Mouse (Mus musculus): ENCODE data around the gene Zdhhc14.

Gene Zdhhc14

DNA sequence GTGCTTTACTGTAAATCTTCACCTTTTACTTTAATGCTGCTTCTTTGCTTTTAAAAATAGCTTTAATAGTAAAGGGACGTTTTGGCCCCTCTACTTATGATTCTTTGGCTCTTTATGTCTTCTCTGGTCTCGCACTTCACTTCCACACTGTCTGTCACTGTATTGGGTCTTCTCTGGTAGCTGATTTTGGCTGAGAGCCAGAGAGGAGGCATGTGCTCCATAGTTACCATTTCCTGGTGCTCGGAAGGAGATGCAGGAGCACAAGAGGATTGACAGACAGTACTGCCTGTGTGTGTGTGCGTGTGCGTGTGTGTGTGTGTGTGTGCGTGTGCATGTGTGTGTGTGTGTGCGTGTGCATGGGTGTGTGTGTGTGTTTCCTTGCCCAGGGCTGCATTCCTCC is 14.2 kb downstream of the Zdhhc14 start:
- no peak for DNase-seq

DNA sequence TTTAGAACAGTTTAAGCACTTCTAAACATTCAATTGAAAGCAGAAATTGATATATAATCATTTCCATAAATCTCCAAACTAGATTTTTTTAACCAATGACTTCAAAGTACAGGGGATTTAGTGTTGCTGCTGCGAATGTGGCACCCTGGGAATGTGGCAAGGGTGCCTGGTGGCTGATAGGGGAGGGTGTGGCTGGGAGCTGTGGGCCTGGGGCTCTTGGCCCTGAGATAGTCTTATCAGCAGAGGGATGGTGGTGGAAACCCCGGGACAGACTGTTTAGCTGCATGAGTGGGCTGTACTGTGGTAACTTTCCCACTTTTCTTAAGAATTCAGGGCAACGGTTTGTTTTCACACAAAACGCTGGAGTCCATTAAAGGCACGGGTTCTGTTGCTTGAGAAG is 14.6 kb downstream of the Zdhhc14 start:
- DNase-seq, result no peak

DNA sequence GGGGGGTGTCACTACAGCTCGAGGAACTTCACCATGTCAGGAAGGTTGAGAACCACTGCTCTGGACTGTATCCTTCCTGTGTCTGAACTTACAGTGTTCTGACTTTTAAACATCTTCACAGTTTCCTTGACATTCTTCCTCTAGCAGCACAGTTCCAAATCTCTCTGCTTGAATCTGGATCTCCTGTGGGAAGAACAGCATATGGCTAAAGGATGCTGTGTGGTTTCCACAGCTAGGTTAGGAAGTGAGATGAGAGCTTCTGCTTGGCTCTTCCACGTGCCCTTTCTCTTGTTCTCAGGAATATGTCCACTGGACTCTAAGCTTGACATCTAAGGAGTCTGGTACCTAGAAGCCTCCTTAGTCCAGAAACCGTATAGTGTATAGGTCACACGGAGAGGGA is 15.7 kb downstream of the Zdhhc14 start:
- DNase-seq, result no peak

- no peak for DNase-seq
Observed at GRCm38 (mm10) chr17:5510564-5510963, 18.2 kb downstream of the Zdhhc14 start.

GRCm38 (mm10) chr17:5511724-5512123 is 19.4 kb downstream of the Zdhhc14 start:
- DNase-seq, result no peak

GRCm38 (mm10) chr17:5519466-5519865 is 27.1 kb downstream of the Zdhhc14 start:
- DNase-seq, result no peak

DNA sequence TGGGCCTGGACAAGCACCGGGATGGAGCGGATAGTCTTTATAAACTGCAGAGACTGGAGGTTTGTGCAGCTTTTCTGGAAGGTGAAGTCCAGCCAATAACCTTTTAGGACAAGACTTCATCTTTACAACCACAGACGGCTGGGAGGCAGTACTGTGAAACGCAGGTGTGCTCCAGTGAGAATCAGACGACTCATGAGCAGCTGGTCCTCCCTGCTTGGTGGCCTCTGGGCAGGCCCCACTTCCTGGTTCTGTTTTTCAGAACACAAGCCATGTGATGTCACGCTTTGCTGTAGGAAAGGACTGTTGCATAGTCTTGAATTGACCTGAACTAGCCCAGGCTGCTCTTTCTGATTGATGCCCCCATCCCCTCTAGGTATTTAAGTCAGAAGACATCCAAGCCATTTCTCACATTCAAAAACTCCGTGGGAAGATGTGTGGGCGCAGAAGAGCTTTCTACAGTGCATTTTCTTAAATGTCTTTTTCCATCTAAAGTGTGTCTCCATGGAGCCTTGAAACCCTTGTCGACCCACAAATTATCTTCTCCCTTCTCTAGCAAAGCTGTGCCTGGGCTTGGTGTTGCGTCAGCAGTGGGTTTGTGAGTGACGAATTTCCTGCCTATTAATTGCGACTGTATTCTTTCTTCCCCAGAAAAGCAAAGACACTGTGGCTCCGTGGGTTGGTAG is 27.7 kb downstream of the Zdhhc14 start:
- DNase-seq, result no peak

DNA sequence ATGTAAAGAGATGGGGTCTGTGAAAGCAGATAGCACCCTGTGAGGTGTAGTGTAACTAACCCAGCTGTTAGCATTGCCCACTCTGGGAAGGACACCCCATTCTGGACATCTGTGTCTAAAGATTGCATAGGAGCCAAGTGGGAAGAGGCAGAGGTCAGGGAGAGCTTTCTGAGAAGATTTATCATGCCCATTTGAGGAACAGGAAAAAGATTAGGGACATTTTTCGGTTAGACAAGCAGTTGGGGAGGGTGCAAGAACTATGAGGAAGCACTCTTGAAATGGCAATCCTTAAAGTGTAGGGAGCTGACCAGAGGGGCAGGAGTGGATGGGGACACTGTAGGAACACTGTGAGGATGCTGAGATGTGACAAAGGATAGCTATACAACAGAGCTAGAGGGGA is 29.2 kb downstream of the Zdhhc14 start:
- no peak for DNase-seq

DNA sequence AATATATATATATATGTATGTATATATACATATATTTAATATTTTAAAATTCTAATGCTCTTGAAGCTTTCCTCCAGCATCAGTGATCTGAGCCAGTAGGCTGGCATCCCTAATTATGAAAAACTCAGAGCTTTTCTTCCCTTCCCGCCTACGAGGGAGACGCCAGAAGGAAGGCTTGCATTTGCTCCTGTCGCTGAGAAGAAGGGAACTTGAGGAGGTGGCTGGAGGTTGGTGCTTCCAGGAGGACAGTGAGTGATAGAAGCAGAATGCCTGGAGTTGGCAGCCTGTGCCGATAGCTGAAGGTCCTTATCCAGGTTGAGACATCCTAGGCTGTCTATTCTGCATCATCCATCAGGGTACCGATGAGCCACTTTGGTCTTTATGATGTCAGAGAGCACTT is 37.2 kb downstream of the Zdhhc14 start:
- no peak for DNase-seq

DNA sequence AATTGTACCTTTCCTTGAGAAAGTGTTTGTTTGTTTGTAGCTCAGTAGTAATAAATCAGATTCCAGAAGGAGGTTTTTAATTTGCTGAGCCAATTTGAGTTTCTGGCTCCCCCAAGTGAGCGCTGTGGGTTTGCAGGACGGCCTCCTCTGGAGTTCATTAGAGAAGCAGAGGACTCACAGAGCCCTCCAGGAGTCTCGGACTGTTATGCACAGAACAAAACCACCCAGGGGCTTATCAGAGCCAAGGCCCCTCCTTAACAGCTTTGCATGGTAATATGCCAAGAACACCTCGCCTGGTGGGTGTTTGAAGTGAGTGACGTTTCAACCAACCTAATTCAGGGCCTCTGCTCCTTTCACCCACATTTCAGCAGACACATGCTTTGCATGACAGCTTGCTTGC is 40.5 kb downstream of the Zdhhc14 start:
- no peak for DNase-seq

GRCm38 (mm10) chr17:5535357-5535756 is 43.0 kb downstream of the Zdhhc14 start:
- no peak for DNase-seq

- no peak for DNase-seq
Observed at GRCm38 (mm10) chr17:5536259-5537094, 44.1 kb downstream of the Zdhhc14 start.

GRCm38 (mm10) chr17:5537095-5537575 is 44.8 kb downstream of the Zdhhc14 start:
- no peak for DNase-seq

DNA sequence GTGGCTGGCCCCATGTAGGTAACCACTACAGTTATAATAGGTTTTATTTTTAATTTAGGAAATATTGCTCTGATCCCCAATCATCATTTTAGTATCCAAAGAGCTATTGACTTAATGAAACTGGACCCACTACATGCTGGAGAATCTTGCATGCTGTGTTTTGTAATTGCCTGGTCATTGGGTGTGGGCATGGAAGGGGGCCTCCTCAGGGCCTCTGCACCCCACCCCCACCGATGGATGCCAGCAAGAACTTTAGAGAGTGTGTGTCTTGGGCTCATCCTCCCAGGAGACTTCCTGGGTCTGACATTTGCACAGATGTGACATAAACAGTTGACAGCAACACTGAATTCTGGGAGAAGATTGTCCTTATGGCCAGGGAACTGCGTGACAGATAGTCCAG is 49.8 kb downstream of the Zdhhc14 start:
- no peak for DNase-seq

- no peak for DNase-seq
Observed at GRCm38 (mm10) chr17:5544065-5544464, 51.7 kb downstream of the Zdhhc14 start.

GRCm38 (mm10) chr17:5545065-5545464 is 52.7 kb downstream of the Zdhhc14 start:
- DNase-seq, result no peak

- no peak for DNase-seq
Observed at GRCm38 (mm10) chr17:5548546-5548945, 56.2 kb downstream of the Zdhhc14 start.

- no peak for DNase-seq
Observed at GRCm38 (mm10) chr17:5549460-5549859, 57.1 kb downstream of the Zdhhc14 start.

GRCm38 (mm10) chr17:5550444-5550843 is 58.1 kb downstream of the Zdhhc14 start:
- no peak for DNase-seq

DNA sequence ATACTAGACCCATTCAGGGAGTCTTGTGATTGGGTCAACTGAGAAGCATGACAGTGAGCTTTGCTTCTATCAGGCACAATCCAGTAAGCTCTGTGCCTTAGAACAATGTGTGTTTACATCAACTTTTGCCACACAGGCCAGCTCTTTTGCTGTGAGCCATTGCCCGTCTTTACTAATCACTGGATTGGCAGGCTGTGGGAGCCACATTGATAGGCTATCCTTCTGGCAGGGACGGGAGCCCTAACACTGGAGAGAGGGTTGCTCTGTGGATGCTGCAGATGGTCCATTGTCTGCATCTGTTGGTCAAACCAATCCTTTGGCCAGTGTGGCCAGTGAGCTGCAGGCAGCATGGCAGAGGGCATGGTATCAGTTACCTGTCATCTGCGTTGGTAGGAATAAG is 58.8 kb downstream of the Zdhhc14 start:
- no peak for DNase-seq

- DNase-seq, result no peak
Observed at GRCm38 (mm10) chr17:5552036-5552760, 59.8 kb downstream of the Zdhhc14 start.

GRCm38 (mm10) chr17:5553556-5553955 is 61.2 kb downstream of the Zdhhc14 start:
- DNase-seq, result no peak

DNA sequence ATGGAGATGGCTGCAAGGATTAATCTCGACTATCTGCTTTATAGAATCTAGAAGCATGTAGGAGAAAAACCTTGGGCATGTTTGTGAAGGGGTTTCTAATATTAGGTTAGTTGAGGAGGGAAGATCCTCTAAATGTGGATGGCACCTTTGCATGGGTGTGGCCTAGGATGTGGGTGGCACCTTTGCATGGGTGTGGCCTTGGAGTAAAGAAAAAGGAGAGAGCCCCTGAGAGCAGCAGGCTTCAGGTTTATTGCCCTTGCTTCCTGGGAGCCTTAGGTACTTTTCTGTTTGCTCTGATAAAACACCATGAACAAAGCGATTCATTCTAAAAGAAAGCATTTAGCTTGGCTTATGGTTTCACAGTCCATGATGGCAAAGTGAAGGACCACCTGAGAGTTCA is 62.2 kb downstream of the Zdhhc14 start:
- no peak for DNase-seq

- DNase-seq, result no peak
Observed at GRCm38 (mm10) chr17:5556568-5556967, 64.2 kb downstream of the Zdhhc14 start.
